Mouse (Mus musculus): ENCODE measurements around the gene Evi5.

Evi5 gene

DNA sequence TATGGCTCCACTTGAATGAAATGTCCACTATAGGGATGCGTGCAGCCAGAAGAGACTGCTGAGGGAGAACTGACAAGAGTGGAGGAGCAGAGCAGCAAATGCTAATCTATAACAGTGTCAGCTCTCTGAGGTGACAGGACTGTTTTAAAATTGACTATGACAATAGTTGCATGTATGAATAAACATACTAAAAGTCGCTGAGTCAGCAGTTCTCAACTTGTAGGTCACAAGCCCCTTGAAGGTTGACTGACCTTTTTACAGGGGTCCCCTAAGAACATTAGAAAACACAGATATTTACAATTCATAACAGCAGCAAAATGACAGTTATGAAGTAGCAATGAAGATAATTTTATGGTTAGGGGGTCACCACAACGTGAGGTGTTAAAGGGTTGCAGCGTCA lies 25.9 kb downstream of the Evi5 start:
- POLR2A ChIA-PET, result interaction anchor here in 1 of 4 experiments (0.7 to 3.1 kb wide), 6 partner anchors 9 to 17 kb away, joined by 3 to 12 read pairs (median 5); no protein-coding TSS in a partner anchor
- CTCF ChIA-PET, result no interaction called here

DNA sequence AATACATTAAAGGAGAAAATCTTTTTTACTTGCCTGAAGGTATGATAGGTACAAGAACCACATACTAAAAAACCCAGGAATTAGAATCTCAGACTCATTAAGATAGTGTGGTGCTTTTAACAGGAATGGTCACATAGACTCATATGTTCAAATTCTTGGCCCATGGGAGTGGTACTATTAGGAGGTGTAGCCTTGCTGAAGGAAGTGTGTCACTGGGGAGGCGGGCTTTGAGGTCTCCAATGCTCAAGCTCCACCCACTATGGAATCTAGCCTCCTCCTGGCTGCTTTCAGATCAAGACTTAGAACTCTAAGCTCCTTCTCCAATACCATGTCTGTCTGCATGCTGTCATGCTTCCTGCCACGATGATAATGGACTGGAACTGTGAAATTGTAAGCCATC lies 27.1 kb downstream of the Evi5 start:
- POLR2A ChIA-PET, result interaction anchor here in 2 of 4 experiments (0.7 to 3.1 kb wide), 8 partner anchors 10 to 42 kb away, joined by 3 to 12 read pairs (median 4); no protein-coding TSS in a partner anchor
- CTCF ChIA-PET, result interaction anchor here in 2 of 4 experiments (0.6 to 1.8 kb wide), 4 partner anchors 9 to 14 kb away, joined by 3 to 5 read pairs (median 4); no protein-coding TSS in a partner anchor

DNA sequence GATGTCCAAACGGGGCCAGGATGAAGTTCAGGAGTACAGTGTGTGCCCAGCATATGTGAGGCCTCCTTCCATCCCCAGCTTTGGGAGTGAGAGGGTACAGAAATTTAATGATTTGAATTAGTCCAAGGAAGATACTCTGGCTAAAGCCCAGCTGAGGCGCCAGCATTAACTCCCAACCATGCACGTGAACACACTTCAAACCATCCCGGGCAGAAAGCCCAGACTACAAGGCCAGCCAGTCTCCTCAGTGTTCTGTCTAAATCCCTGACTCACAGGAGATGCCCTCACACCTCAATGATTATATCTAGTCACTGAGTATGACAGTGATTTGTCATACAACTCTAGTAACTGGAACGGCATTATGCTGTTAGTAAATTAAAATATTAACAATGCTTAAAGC lies 27.6 kb downstream of the Evi5 start:
- POLR2A ChIA-PET, result interaction anchor here in 2 of 4 experiments (0.7 to 3.1 kb wide), 10 partner anchors 9 to 43 kb away, joined by 3 to 12 read pairs (median 3); no protein-coding TSS in a partner anchor
- CTCF ChIA-PET, result interaction anchor here in 2 of 4 experiments (0.6 to 1.8 kb wide), 2 partner anchors 12 to 14 kb away, joined by 4 to 5 read pairs; no protein-coding TSS in a partner anchor

DNA sequence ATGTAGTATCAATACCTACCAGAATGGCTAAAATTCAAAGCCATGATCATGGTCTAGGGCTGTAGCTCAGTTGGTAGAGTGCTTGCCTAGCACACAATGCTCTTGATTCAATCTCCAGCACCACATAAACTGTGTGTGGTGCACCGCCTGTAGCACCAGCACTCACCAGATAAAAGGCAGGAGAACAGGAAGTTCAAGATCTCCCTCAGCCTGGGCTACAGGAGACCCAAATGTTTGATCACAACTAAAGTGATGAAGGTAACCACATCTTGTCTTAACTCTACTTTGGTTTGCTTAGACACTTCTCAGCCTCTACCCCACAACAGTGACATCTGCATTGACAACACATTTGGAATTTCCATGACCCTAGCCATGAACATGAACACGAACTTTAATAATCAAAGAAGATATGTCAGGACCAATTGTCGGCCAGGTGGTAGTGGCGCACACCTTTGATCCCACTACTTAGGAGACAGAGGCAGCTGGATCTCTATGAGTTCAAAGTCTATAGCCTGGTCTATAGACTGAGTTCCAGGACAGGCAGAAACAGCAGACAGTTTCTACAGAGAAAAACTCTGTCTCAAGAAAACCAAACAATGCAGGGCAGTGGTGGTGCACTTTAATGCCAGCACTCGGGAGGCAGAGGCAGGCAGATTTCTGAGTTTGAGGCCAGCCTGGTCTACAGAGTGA lies 34.2 kb downstream of the Evi5 start:
- POLR2A ChIA-PET, result interaction anchor here in 2 of 4 experiments (0.7 to 1.7 kb wide), 5 partner anchors 9 to 368 kb away, joined by 3 to 6 read pairs (median 4); no protein-coding TSS in a partner anchor
- CTCF ChIA-PET, result no interaction called here

DNA sequence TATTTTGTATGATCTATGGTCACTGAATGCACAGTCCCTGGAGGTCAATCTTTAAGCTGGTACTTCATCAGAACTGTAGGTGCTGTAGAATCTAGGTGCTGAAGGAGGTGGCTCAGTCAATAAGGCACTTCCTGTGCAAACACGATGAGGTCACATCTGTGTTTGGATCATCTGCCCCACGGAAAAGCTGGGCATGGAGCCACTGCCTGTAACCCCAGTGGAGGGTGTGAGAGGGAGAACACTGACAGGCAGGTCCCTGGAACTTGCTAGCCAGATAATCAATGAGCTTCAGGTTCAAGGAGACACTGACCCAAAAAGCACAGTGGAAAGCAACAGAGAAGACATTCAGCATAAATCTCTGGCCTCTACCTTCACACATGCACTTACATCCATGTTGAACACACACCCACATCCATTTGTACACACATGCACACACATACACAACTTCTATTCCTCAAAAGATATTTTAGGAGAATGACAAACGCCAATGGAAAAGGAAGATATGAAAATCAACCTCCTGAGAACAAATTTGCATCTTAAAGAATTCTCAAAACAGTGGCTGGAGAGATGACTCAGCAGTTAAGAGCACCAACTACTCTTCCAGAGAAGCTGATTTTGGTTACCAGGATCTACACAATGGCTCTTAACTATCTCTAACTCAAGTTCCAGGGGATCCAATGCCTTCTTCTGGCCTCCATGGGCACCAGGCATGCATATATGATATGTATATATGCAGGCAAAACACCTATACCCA lies 35.8 kb downstream of the Evi5 start:
- POLR2A ChIA-PET, result interaction anchor here in 3 of 4 experiments (0.7 to 2.2 kb wide), 15 partner anchors 9 to 197 kb away, joined by 3 to 11 read pairs (median 3); partner anchors contain the start of gene Ube2d2b (in 2 of the 3)
- CTCF ChIA-PET, result interaction anchor here in 1 of 4 experiments (1.0 kb wide), 1 partner anchor 20 kb away, joined by 3 read pairs; no protein-coding TSS in a partner anchor

DNA sequence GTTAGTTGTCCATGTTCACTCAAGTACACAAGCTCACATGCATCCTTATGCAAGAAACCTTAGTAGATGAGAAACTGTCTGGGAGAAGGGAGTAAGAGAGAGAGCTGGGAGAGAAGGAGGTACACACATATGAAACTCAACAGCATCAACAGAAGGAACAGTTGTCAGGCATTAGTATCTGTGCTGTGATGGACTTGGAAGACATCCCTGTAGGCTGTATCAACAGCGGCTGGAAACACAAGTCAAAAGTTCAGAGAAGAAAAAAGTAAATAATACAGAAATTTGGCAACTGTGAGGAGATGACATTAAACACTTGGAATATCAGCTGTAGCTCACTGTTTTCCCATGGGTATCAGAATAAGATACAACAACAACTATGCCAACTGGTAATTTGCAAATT lies 40.6 kb downstream of the Evi5 start:
- ChIA-PET POLR2A (interaction anchor here in 1 of 4 experiments (1.0 to 1.5 kb wide), 2 partner anchors 23 to 66 kb away, joined by 3 read pairs; partner anchors contain the start of gene Rpl5), CTCF (interaction anchor here in 1 of 4 experiments (1.4 kb wide), 1 partner anchor 25 kb away, joined by 3 read pairs; no protein-coding TSS in a partner anchor)

DNA sequence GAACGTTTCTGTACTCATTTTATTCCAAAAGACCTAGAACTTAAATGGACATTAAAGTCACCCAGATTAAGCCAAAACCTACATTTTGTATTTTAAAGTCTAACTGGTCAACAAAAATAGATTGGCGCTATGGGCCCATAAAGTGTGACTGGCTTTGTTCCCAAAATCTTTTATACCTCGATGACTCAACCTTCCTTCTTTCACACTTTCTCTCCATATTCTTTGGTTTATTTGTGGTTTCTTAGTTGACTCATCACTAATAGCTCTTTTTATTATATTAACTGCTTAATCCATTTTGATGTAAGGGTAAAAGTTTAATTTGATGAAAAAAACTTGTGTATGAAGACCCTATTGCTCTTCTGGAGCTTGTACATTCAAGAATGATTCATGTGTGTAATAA lies 43.6 kb downstream of the Evi5 start:
- POLR2A ChIA-PET, result interaction anchor here in 3 of 4 experiments (0.6 to 2.7 kb wide), 9 partner anchors 8 to 143 kb away, joined by 3 to 12 read pairs (median 5); no protein-coding TSS in a partner anchor

DNA sequence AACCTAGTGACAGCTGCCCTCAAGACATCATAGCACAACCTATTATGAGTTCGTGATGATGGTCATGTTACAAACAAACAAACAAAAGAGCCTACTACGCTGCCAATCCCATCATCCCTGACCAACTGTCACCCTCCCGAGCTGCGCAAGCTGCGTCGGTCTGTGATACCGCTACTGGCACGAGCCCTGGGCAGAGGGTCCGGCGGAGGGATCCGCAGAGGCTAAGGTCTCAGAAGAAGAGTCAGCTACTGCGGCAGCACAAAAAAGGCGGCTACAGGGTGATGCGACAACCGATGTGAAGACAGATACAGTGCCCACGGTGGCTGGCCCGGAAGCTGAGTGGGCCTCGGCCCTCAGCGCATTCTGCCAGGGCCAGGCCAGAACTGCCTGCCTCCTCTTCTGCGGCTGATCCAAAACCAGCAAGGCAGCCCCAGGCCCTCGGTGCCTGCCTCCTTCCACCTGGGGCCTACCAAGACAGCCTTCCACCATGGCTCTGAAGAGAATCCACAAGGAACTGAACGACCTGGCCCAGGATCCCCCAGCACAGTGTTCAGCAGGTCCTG lies 44.8 kb downstream of the Evi5 start, which contains the start of gene Ube2d2b:
Ube2d2b (plus strand) TSS at position 102 of the 563 bp plus-strand sequence.
- ChIA-PET POLR2A (interaction anchor here in 2 of 4 experiments (0.7 to 2.7 kb wide), 10 partner anchors 9 to 453 kb away, joined by 3 to 11 read pairs (median 3); no protein-coding TSS in a partner anchor), CTCF (interaction anchor here in 3 of 4 experiments (0.6 to 0.7 kb wide), 3 partner anchors 12 to 910 kb away, joined by 3 to 6 read pairs (median 4); no protein-coding TSS in a partner anchor)

More for the DNA sequence above, 43.6 kb downstream of the Evi5 start:
- CTCF ChIA-PET, result interaction anchor here in 1 of 4 experiments (0.6 kb wide), 1 partner anchor 27 kb away, joined by 6 read pairs; no protein-coding TSS in a partner anchor

DNA sequence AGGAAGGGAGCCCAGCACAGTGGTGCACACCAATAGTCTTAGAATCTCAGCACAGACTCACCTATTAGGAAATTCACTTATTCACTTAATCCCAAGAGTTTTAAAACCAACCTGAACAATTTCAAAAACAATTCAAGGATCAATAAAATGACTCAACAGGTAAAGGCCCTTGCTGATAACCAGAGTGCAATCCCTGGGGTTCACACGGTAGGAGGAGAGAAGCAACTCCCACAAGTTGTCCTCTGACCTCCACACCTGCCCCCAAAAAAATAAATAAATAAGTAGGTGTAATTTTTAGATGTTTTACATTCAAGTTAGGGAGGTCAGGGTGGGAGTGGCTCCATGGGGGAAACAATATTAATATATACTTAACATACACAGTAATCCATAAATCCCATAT lies 52.4 kb downstream of the Evi5 start:
- CTCF ChIA-PET, result no interaction called here
- POLR2A ChIA-PET, result no interaction called here

DNA sequence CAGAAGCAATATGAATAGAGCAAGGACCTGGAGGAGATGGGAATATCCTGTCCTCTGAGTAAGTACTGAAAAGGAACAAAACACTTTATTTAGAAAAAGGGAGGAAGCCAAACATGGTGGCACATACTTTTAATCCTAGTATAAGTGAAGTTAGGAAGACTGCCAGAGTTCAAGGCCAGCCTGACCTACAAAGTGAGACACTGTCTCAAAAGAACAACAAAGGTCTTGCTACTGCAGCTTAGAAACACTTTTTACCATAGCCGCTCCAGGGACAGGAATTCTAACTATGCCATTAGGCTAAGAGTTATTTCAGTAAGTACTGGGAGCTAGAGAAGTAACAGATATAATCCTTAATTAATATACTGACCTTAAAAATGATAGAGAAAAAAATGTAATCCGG lies 60.3 kb downstream of the Evi5 start:
- ChIA-PET CTCF (no interaction called here), POLR2A (interaction anchor here in 2 of 4 experiments (0.5 to 1.9 kb wide), 2 partner anchors 14 to 66 kb away, joined by 3 to 5 read pairs; no protein-coding TSS in a partner anchor)

DNA sequence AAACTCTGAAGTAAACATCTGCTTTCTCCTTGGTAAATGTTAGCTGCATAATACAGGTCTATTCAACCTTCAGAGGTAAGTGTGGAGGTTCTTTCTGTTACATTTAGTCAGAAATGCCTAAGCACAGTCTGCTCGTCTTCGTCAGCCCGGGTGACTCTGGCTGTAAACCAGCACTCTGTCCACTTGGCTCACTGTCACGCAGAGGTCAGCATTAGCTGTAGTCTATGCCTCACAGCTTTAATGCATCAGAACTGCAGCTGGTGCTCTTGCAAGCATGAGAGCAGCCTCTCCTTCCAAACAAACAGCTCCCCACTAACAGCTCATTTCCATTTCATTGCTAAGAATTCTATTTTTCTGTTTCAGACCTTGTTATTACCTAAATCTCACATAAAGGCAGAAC lies 67.4 kb downstream of the Evi5 start:
- ChIA-PET POLR2A (interaction anchor here in 1 of 4 experiments (0.7 to 1.5 kb wide), 2 partner anchors 11 to 31 kb away, joined by 3 to 4 read pairs; no protein-coding TSS in a partner anchor), CTCF (interaction anchor here in 2 of 4 experiments (0.5 to 0.7 kb wide), 2 partner anchors 9 to 51 kb away, joined by 3 to 8 read pairs; no protein-coding TSS in a partner anchor)

DNA sequence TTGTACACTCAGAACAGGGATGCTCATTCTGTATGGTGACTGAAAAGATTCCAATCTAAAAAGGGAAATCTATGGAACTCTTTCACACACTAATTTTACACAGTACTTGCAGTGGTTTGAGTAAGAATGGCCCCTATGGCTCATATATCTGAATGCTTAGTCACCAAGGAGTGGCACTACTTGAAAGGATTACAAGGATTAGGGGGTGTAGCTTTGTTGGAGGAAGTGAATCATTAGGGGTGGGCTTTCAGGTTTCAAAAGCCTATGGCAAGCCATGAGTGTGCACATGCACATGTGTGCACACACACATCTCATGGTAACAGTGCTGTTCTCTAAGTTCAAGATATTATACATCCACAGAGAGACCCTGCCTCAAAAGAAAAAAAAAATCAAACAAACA lies 72.3 kb downstream of the Evi5 start:
- POLR2A ChIA-PET, result no interaction called here

DNA sequence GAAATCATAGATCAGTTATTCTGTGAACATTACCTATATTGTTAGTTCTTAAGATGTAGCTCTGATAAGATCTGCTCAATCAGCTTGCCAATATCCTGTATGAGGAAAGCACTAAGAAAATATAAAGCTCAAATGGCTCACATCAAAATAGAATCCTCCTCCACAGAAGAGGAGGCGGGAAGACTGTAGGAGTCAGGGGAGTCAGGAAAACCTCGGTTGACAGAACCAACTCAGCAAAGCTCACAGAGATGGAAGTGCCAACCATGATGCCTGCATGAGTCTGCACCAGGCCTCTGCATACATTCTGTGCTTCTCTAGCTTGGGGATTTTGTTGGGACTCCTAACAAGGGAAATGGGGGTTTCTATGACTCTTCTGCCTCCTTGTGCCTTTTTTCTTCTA lies 73.7 kb downstream of the Evi5 start:
- ChIA-PET CTCF (interaction anchor here in 2 of 4 experiments (0.7 to 1.2 kb wide), 2 partner anchors 12 to 58 kb away, joined by 3 to 4 read pairs; no protein-coding TSS in a partner anchor), POLR2A (interaction anchor here in 3 of 4 experiments (0.6 to 1.4 kb wide), 6 partner anchors 11 to 328 kb away, joined by 3 to 5 read pairs (median 3); no protein-coding TSS in a partner anchor)

More for the DNA sequence above, 72.3 kb downstream of the Evi5 start:
- CTCF ChIA-PET, result no interaction called here

DNA sequence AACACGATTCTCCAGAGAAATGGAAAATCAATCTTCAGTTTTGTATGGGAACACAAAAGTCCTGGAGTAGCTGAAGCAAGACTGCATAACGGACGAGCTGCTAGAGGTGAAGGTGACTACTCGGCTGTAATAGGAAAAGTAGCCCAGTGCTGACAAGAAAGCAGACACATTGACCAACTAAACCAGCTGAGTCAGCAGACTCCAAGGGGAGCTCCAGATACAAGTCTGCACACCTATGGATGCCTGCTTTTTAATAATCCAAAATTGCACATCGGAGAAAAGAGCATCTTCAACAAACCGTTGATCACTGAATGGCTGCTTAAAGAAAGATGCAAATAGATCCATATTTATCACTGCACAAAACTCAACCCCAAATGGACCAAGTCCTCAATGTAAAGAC lies 76.6 kb downstream of the Evi5 start:
- POLR2A ChIA-PET, result no interaction called here
- CTCF ChIA-PET, result interaction anchor here in 1 of 4 experiments (0.5 kb wide), 1 partner anchor 10 kb away, joined by 8 read pairs; no protein-coding TSS in a partner anchor

DNA sequence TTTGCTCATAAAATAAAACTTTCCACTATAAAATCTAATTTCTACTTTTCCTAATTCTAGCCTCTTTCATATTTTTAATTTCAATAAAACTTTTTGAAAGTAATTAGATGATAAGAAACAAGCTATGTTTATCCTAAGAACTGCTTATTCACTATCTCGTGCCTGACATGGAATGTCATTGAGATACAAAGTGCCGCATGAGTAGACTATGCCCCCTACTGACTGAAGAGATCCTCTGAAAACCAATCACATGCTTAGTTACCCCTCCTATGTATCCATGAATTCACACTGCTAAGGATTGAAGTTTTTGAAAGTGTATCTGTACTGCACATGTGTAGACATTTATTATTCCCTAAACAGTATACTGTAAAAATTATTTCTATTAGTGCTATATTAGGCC lies 81.0 kb downstream of the Evi5 start:
- POLR2A ChIA-PET, result interaction anchor here in 1 of 4 experiments (1.2 kb wide), 1 partner anchor 109 kb away, joined by 3 read pairs; no protein-coding TSS in a partner anchor
- CTCF ChIA-PET, result interaction anchor here in 1 of 4 experiments (1.1 to 1.2 kb wide), 2 partner anchors 65 to 167 kb away, joined by 3 read pairs; no protein-coding TSS in a partner anchor

DNA sequence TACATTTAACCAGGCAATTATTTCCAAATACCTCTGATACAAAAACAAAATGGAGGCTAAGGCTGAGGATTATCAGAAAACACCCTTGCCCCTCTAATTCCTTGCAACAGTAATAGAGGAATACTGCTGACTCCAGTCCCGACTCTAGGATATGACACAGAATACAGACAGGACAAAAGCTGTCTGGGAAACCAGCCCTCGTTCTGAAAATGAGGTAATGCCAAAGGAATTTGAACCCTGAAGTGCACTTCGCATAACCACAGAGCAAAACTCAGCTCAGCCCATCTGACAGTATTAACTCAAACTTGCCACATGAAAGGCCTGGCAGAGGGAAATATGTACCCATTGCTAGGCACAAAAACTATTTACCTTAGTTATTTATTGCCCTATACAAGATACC lies 81.6 kb downstream of the Evi5 start:
- ChIA-PET CTCF (interaction anchor here in 1 of 4 experiments (1.1 to 1.2 kb wide), 2 partner anchors 65 to 167 kb away, joined by 3 read pairs; no protein-coding TSS in a partner anchor), POLR2A (interaction anchor here in 1 of 4 experiments (1.2 kb wide), 1 partner anchor 109 kb away, joined by 3 read pairs; no protein-coding TSS in a partner anchor)

DNA sequence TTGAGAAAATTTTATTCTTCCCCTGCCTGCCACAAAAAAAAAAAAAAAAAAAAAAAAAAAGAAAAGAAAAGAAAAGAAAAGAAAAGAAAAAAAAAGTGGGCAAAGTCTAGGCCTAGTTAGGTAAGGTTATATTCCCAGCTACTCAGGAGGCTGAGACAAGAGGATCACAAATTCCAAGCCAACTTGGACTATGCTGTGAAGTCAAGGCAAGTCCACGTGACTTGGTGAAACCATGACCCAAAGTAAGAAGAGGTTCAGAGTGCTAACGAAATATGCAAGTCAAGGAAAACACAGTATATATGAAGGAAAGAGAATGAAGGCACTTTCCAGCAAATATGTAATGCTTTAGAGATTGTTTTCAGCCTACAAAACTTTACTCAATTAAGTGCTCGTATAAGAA lies 82.4 kb downstream of the Evi5 start:
- POLR2A ChIA-PET, result interaction anchor here in 1 of 4 experiments (0.6 kb wide), 1 partner anchor 919 kb away, joined by 3 read pairs; no protein-coding TSS in a partner anchor

DNA sequence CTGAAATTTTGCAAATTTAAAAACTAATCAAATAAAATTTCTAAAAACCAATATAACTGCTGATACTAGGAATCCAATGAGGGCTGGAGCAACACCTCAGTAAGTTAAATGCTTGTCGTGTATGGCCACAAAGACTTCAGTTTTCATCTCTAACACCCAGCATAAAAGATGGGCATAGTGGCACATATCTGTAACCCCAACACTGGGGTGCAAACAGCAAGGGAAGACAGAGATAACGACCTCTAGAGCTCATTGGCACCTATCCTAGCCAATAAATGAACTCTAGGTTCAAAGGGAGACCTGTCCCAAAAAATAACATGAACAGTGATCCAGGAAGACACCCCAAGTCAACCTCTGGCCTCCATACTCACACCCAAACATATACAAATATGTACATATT lies 82.9 kb downstream of the Evi5 start:
- CTCF ChIA-PET, result interaction anchor here in 1 of 4 experiments (0.6 kb wide), 1 partner anchor 89 kb away, joined by 5 read pairs; no protein-coding TSS in a partner anchor
- POLR2A ChIA-PET, result interaction anchor here in 1 of 4 experiments (1.2 kb wide), 1 partner anchor 43 kb away, joined by 3 read pairs; no protein-coding TSS in a partner anchor

More for the DNA sequence above, 82.4 kb downstream of the Evi5 start:
- CTCF ChIA-PET, result no interaction called here
